Mouse (Mus musculus): ENCODE data around the gene Psma4. TPM values are rescaled to one million over a fixed set of nuclear protein-coding genes. Genes with fewer than 3 reads are reported as not detected.

Gene Psma4
- polyA plus RNA-seq, 1 experiment from 2014 or later, result 341 TPM

DNA sequence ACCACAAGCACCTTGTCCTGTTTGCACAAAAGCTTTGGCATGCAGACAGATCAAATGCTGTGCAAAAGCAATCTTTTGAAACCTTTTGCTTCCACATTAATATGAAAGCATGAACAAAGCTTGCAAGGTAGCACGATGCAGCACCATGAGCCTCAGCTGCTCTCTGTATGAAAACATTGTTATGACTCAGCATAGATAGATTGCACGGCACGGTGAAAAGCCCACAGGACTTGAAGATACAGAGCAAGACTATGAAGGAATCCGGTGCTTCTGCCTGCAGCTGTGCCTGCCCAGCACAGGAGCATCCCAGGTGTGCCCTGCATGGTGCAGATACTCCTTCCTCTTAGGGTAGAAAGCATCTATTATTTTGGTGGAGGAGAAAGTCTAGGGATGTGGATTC is 53.0 kb downstream of the Psma4 start:
- Histone ChIP-seq H3K4me3 (ENCODE audit: low read depth, low read length) (no peak overlapping the region), H3K27ac (replicated peaks; ENCODE audit: low read depth, low read length) (no peak overlapping the region), H3K4me2 (ENCODE audit: low read depth, severe bottlenecking) (no peak overlapping the region), H3K9ac (ENCODE audit: low read length) (no peak overlapping the region), H3K27me3 (ENCODE audit: control insufficient read depth, insufficient read depth, low read length) (no peaks in the 10 kb centered on the region), H3K36me3 (ENCODE audit: control insufficient read depth, insufficient read depth, low read length) (no peaks in the 10 kb centered on the region), H3K9me3 (ENCODE audit: control insufficient read depth, low read length) (no peaks in the 10 kb centered on the region), H3K4me1 (ENCODE audit: control insufficient read depth, insufficient read depth, low read length) (no peaks in the 10 kb centered on the region)
- no peak for DNase-seq (ENCODE audit: low spot score)
- WGBS, result 82% methylated on average over 4 of the region's 4 CpGs
- ATAC-seq (ENCODE audit: insufficient number of reproducible peaks, low FRiP score, low TSS enrichment, low read depth), result no peak

Other genes starting within 250 kb of the Psma4 start
- gene Wdr61, start 216.3 kb upstream of the Psma4 start, polyA plus RNA-seq (2014; fragmentation: Nextera tagmentation; extraction: Ambion mirVana), result 182 and 185 TPM in 2 replicates
- gene Crabp1, start 186.0 kb upstream of the Psma4 start, polyA plus RNA-seq (2014; fragmentation: Nextera tagmentation; extraction: Ambion mirVana), result 295 and 359 TPM in 2 replicates
- 57.3 and 57.6 TPM in 2 replicates for gene Ireb2, start 87.0 kb upstream of the Psma4 start, polyA plus RNA-seq (2014; fragmentation: Nextera tagmentation; extraction: Ambion mirVana)
- gene Hykk, start 33.5 kb upstream of the Psma4 start, polyA plus RNA-seq (2014; fragmentation: Nextera tagmentation; extraction: Ambion mirVana), result 4.6 and 5.3 TPM in 2 replicates
- gene AY074887, start 208 bp downstream of the Psma4 start, polyA plus RNA-seq (2014; fragmentation: Nextera tagmentation; extraction: Ambion mirVana), result 1.1 TPM in 2 replicates
- 0.21 and 0.45 TPM in 2 replicates for gene Chrna5, start 30.1 kb downstream of the Psma4 start, polyA plus RNA-seq (2014; fragmentation: Nextera tagmentation; extraction: Ambion mirVana)
- 0.13 TPM in 1 of 2 replicates, not detected in the other for gene Chrna3, start 75.8 kb downstream of the Psma4 start, polyA plus RNA-seq (2014; fragmentation: Nextera tagmentation; extraction: Ambion mirVana)
- 0.07 and 0.13 TPM in 2 replicates for gene Chrnb4, start 98.0 kb downstream of the Psma4 start, polyA plus RNA-seq (2014; fragmentation: Nextera tagmentation; extraction: Ambion mirVana)
- gene Ube2q2, start 198.1 kb downstream of the Psma4 start, polyA plus RNA-seq (2014; fragmentation: Nextera tagmentation; extraction: Ambion mirVana), result 40.2 and 40.3 TPM in 2 replicates